Mouse (Mus musculus): Measurements from ENCODE around the gene Nxn. TPM values are rescaled to one million over a fixed set of nuclear protein-coding genes. Genes with fewer than 3 reads are reported as not detected.

The Nxn gene
- polyA plus RNA-seq, 1 experiment, result 2.0 TPM

Other genes starting within 250 kb of the Nxn start
- gene Vps53, start 219.5 kb downstream of the Nxn start, polyA plus RNA-seq (2012; ENCODE audit: insufficient read depth, insufficient read length, missing spikeins), result 21.9 and 22.2 TPM in 2 replicates
- 4.3 and 4.4 TPM in 2 replicates for gene Fam57a, start 219.5 kb downstream of the Nxn start, polyA plus RNA-seq (2012; ENCODE audit: insufficient read depth, insufficient read length, missing spikeins)
- not detected in 2 replicates for gene Dbil5, start 181.5 kb downstream of the Nxn start, polyA plus RNA-seq (2012; ENCODE audit: insufficient read depth, insufficient read length, missing spikeins)
- gene Gemin4, start 181.5 kb downstream of the Nxn start, polyA plus RNA-seq (2012; ENCODE audit: insufficient read depth, insufficient read length, missing spikeins), result not detected in 2 replicates
- 18.2 and 26.8 TPM in 2 replicates for gene Mrm3, start 155.4 kb downstream of the Nxn start, polyA plus RNA-seq (2012; ENCODE audit: insufficient read depth, insufficient read length, missing spikeins)
- gene Glod4, start 155.4 kb downstream of the Nxn start, polyA plus RNA-seq (2012; ENCODE audit: insufficient read depth, insufficient read length, missing spikeins), result 62.0 and 64.6 TPM in 2 replicates
- gene Timm22, start 7.8 kb upstream of the Nxn start, polyA plus RNA-seq (2012; ENCODE audit: insufficient read depth, insufficient read length, missing spikeins), result 29.2 and 43.4 TPM in 2 replicates
- gene Abr, start 223.2 kb upstream of the Nxn start, polyA plus RNA-seq (2012; ENCODE audit: insufficient read depth, insufficient read length, missing spikeins), result 2.4 and 3.6 TPM in 2 replicates